Mouse (Mus musculus) spleen, adult 18-20 months (tissue): ENCODE data around the gene Vmn2r117.
"Not testable (repeated sequence)": the region's sequence is repeated elsewhere in the genome, so short reads cannot be mapped to it uniquely, and the experiment has no call there.

Experiments used
- DNase-seq, 2 experiments: peaks; one replicate each; pipeline ENCODE4 v3.0.0; 2022; ENCODE audit warnings: mixed read lengths in 2 of 2

Vmn2r117 gene

GRCm38 (mm10) chr17:23479599-23479998 lies at the start of gene Vmn2r117:
Vmn2r117 (minus strand) TSS chr17:23479699.
- not testable (repeated sequence) for DNase-seq

GRCm38 (mm10) chr17:23522941-23523732 lies 43.6 kb upstream of the Vmn2r117 start:
- not testable (repeated sequence) for DNase-seq

DNA sequence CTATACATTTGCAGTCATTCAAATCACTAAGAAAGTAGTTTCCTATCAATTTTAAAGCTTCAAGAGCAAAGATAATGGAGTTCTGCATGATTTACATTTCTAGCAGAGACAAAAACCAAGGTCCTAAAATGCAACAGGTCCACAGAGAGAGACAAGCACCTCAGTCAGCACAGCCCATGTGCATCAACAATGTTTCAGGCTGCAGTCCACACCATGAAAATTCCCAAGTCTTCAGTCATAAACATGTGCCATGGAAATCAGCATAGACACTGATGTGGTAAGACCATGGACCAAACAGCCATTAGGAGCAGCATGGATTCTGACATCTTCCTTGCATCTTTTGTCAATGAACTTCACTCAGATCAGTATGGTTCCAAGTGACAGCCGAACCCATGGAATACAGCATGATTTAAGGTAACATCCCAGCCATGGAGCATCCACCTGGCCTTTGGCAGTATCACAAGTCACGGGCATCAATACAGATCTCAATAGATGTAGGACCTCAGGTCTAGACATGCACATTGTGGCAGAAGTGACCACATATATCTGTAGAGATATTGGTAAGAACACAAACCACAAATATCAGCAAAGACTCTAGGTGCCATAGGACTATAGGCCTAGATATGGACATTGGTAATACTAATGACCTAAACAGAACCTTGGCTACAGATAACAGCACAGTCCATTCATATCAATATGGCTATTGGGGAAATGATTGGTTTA lies 39.4 kb upstream of the Vmn2r117 start:
- DNase-seq = no peak

- DNase-seq = no peak
Observed at GRCm38 (mm10) chr17:23433150-23433679, 46.3 kb downstream of the Vmn2r117 start.
